Mouse (Mus musculus) hindbrain, embryonic 14.5 days (tissue): ENCODE measurements around the gene Psen2. TPM values are rescaled to one million over a fixed set of nuclear protein-coding genes. Genes with fewer than 3 reads are reported as not detected.
A peak's percentile ranks its signal among the peaks of the same experiment; 100 is the strongest.

ENCODE experiments used
- ATAC-seq: fragments of 200-750 bp; cut with Nextera tagmentation; 2 replicates; pipeline ENCODE4 v1.8.0; 2017; ENCODE audit warnings: moderate number of reproducible peaks, mild to moderate bottlenecking, moderate TSS enrichment, moderate library complexity; ENCODE audit not compliant: low FRiP score
- DNase-seq: peaks from one replicate; pipeline ENCODE4 v3.0.0-alpha.2; 2015; ENCODE audit warnings: low spot score
- H3K27ac ChIP-seq: fragments of 300-500 bp; sonication (generic); 2 replicates; pipeline ENCODE4 v1.5.1; 2014; ENCODE audit warnings: mild to moderate bottlenecking, moderate library complexity
- H3K27me3 ChIP-seq: fragments of 300-500 bp; sonication (generic); 2 replicates; pipeline ENCODE4 v1.6.1; 2014; ENCODE audit warnings: mild to moderate bottlenecking, low read length, mixed read lengths; ENCODE audit not compliant: control insufficient read depth, insufficient read depth
- H3K36me3 ChIP-seq: fragments of 300-500 bp; sonication (generic); replicated peaks from 2 replicates; pipeline ENCODE4 v1.6.1; 2014; ENCODE audit not compliant: control insufficient read depth, insufficient read depth
- H3K4me1 ChIP-seq: fragments of 300-500 bp; sonication (generic); replicated peaks from 2 replicates; pipeline ENCODE4 v1.6.1; 2014; ENCODE audit warnings: antibody characterized with exemption, low read length, mixed read lengths; ENCODE audit not compliant: control insufficient read depth, insufficient read depth
- H3K4me2 ChIP-seq: fragments of 300-500 bp; sonication (generic); replicated peaks from 2 replicates; pipeline ENCODE4 v1.6.1; 2014; ENCODE audit warnings: mild to moderate bottlenecking, moderate library complexity
- H3K4me3 ChIP-seq: fragments of 300-500 bp; sonication (generic); replicated peaks from 2 replicates; pipeline ENCODE4 v1.5.1; 2014; ENCODE audit warnings: mild to moderate bottlenecking, low read length
- H3K9ac ChIP-seq: fragments of 300-500 bp; sonication (generic); 2 replicates; pipeline ENCODE4 v1.6.1; 2014
- H3K9me3 ChIP-seq: fragments of 300-500 bp; sonication (generic); 2 replicates; pipeline ENCODE4 v1.6.1; 2016; ENCODE audit warnings: low read length; ENCODE audit not compliant: control insufficient read depth
- WGBS: fragments of 180-500 bp; shearing (Covaris S2); extraction: QIAGEN DNeasy Blood & Tissue Kit; methylation state at CpG from one replicate; pipeline ENCODE4 v1.1.7; 2014; 5-methylcytosine and 5-hydroxymethylcytosine counted together
- polyA plus RNA-seq: library from polyadenylated mRNA; unstranded; fragments of >200 nt; fragmentation: Nextera tagmentation; extraction: Ambion mirVana; gene quantifications from 2 replicates; pipeline ENCODE4 v1.2.1, GENCODE M21; 2014

The Psen2 gene
- polyA plus RNA-seq, 1 experiment from 2014 or later: 16.5 TPM

DNA sequence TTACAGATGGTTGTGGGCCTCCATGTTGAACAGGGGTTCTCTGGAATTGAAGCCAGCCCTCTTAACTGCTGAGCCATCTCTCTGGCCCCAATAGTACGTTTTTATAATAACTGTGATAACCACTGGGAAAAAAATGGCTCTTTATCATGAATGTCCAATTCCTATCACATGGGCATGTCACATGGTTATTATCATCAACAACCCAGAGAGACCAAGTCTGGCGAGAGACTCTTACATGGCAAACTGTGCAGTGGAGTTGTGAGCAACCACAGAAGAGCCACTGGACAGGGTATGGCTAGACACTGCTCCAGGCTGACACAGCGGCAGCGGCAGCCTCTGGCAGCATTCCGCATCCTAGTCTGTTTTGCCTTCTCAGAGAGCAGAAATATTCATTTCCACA is 8.9 kb downstream of the Psen2 start:
- H3K9me3 ChIP-seq: no peaks in the 10 kb centered on the region
- DNase-seq (no peak), ATAC-seq (no peak)
- no peak overlapping the region for H3K27ac ChIP-seq
- WGBS: 91% methylated on average over 5 of the region's 5 CpGs
- H3K9ac ChIP-seq: no peak overlapping the region
- 0 out of 2 replicates have a peak, but pooled peaks cover 4% of the 10 kb centered on the region for H3K27me3 ChIP-seq
- H3K36me3 ChIP-seq: no peaks in the 10 kb centered on the region
- H3K4me1 ChIP-seq: peaks cover 21% of the 10 kb centered on the region
- H3K4me3 ChIP-seq: no peak overlapping the region
- H3K4me2 ChIP-seq: no peak overlapping the region; the same call in 1 of the 2 replicates

DNA sequence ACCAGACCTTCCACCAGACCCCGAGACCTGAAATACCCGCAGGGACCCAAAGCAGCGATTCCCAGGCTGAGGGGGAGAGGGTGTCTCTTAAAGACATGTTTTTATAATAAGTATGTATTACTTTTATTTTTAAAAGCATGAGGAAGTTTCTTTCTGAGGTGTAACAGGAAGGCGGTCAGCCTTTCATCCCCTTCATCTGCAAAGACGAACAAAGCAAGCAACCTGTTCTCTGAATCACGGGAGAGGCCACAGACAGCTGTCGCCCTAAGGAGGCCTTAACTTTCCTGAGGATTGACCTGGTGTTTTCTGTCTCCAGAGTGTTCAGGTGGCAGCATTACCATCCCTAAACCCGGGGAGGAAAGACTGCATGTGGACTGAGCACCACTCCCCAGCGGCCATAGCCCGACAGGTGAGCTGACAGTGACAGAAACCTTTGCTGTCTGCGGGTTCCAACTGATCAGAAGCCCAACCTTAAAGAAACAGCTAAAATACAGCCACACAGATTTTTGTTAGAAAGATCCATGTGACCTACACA is 10.5 kb downstream of the Psen2 start:
- WGBS: 86% methylated on average over 11 of the region's 11 CpGs
- H3K27me3 ChIP-seq: 0 out of 2 replicates have a peak, but pooled peaks cover 4% of the 10 kb centered on the region
- H3K9me3 ChIP-seq: no peaks in the 10 kb centered on the region
- ATAC-seq (no peak), DNase-seq (no peak)
- no peaks in the 10 kb centered on the region for H3K36me3 ChIP-seq
- H3K4me1 ChIP-seq: peaks cover 21% of the 10 kb centered on the region
- no peak overlapping the region for H3K9ac ChIP-seq
- no peak overlapping the region for H3K4me2 ChIP-seq
- H3K4me3 ChIP-seq: no peak overlapping the region
- H3K27ac ChIP-seq: no peak overlapping the region

DNA sequence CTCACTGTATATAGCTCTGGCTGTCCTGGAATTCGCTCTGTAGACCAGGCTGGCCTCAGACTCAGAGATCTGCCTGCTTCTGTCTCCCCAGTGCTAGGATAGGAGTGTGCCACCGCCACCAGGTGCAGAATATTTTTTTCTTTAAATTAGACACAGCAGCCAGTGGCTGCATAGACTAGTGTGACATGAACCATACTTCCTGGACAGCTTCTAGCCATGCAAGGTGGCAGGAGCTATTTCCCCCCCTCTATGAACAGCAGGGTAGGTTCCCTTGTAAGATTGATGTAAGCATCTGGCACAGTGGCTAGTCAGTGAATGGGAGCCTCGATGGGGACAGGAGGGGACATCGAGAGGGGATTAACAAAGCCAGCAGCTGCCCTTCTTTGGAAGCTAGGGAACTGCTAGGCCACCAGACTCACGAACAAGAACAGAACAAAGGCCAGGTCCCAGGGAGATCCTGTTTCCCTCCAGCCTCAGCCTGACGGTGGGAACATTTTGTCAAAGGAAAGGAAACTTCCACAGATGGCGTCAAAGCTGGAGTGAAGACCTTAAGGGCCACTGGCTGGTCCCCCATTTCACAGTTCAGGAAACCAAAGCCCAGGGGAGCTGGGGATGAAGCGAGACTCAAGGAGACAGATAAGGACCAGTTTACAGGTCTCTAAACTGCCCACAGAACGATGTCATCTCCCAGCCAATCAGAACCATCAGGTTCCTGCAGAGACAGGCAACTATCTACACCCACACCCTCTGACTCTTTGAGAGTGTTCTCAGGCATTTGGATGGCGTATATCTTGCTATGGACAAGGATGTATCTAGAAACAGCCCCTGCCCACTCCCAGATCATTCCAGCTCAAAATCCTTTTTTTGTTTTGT is 11.8 kb downstream of the Psen2 start:
- ATAC-seq (no peak), DNase-seq (no peak)
- Histone ChIP-seq H3K27ac (no peak overlapping the region), H3K4me1 (peaks cover 21% of the 10 kb centered on the region), H3K4me2 (no peak overlapping the region), H3K9ac (no peak overlapping the region), H3K4me3 (no peak overlapping the region), H3K36me3 (no peaks in the 10 kb centered on the region), H3K9me3 (no peaks in the 10 kb centered on the region), H3K27me3 (0 out of 2 replicates have a peak, but pooled peaks cover 4% of the 10 kb centered on the region)
- WGBS: 45% methylated on average over 10 of the region's 10 CpGs

DNA sequence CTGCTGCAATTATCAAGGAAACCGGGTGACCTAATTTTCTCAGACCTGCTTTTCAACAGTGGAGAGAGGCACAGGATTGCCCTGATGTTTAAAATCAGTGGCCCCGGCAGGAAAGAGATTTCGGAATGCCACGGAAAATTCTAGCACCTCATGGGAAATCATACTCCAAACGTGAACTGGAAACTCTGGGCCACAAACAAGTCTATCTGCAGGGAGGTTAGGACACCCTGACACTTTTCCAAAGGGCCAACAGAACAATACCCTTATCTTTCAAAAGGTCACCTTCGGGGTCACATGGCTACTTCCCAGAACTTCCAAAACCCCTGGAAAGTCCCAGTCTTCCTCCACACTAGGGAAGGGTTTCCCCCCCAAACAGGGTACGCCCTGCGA is 12.8 kb downstream of the Psen2 start:
- peaks cover 18% of the 10 kb centered on the region for H3K4me1 ChIP-seq
- ATAC-seq: no peak
- H3K4me2 ChIP-seq: peak overlapping the region; percentile 25
- no peak overlapping the region for H3K9ac ChIP-seq
- H3K27me3 ChIP-seq: 0 out of 2 replicates have a peak, but pooled peaks cover 4% of the 10 kb centered on the region
- H3K9me3 ChIP-seq: no peaks in the 10 kb centered on the region
- H3K27ac ChIP-seq: no peak overlapping the region
- no peak for DNase-seq
- H3K36me3 ChIP-seq: no peaks in the 10 kb centered on the region
- H3K4me3 ChIP-seq: no peak overlapping the region
- 63% methylated on average over 8 of the region's 8 CpGs for WGBS

DNA sequence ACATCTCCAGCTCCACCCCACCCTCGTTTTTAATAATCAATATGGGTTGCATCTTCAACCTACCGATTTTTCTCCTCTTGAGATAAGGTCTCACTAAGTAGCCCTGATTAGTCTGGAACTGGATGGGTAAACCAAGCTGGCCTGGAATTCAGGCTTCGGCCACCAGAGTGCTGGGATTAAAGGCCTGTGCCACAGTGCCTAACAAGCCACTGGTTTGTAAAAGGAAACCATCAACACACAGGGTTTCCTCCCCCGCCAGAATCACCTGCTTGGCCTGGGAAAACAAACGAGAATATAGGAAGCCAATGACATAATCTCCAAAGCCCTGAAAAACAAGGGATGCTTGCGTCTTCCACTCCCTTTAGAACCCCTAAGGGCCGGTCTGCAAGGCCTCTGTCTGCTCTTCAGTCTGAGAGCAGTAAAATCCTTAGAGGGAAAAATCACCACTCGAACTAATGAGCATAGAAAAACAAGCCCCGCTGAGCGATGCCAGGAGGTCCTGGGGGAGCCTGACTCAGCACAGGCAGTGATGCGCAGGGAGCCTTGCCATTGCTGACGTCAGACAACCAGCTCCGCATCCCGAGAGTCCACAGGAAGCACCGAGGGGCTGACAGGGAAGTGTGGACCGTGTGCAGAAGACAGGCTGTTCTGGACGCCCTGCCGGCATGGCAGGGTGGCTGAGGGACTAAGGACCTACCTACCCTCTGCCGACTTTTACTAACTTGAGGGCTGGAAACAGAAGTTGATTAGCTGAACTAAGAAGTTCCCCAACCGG is 13.4 kb downstream of the Psen2 start:
- Histone ChIP-seq H3K27me3 (0 out of 2 replicates have a peak, but pooled peaks cover 4% of the 10 kb centered on the region), H3K27ac (peak overlapping the region; percentile 41; the same call in 1 of the 2 replicates), H3K4me1 (peaks cover 12% of the 10 kb centered on the region), H3K36me3 (no peaks in the 10 kb centered on the region), H3K4me3 (no peak overlapping the region), H3K9me3 (no peaks in the 10 kb centered on the region), H3K9ac (no peak overlapping the region), H3K4me2 (peak overlapping the region; percentile 25)
- 19% methylated on average over 20 of the region's 20 CpGs for WGBS
- ATAC-seq (peak; percentile 57; the same call in 1 of the 2 replicates), DNase-seq (peak; percentile 64)

DNA sequence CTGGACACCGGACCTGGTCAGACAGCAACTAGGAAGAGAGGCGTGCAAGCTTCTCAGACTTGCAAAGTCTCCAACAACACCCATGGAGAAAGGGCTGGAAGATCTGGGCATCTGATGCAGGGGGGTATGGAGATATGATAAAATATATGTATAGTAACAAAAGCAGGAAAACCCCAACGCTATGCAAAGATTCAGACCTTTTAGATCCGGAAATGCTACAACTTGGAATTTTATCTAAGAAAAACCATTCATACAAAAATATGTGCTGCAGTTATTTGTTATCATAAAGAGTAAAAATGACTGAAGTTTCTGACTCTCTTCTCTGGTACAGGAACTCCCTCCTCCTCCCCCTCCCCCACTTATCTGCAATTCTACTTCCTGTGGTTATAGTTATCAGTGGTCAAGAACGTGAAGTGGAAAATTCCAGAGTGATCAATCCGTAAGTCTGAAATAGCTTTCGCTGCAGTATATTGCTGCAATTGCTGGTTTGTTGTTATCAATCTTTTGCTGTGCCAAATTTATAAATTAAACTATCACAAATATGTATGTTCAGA is 14.6 kb downstream of the Psen2 start:
- 89% methylated on average over 7 of the region's 7 CpGs for WGBS
- Histone ChIP-seq H3K27me3 (no peaks in the 10 kb centered on the region), H3K36me3 (no peaks in the 10 kb centered on the region), H3K4me1 (peaks cover 10% of the 10 kb centered on the region; the same call in 1 of the 2 replicates), H3K4me2 (no peak overlapping the region), H3K9ac (no peak overlapping the region), H3K9me3 (no peaks in the 10 kb centered on the region), H3K4me3 (no peak overlapping the region), H3K27ac (no peak overlapping the region)
- no peak for ATAC-seq
- no peak for DNase-seq

DNA sequence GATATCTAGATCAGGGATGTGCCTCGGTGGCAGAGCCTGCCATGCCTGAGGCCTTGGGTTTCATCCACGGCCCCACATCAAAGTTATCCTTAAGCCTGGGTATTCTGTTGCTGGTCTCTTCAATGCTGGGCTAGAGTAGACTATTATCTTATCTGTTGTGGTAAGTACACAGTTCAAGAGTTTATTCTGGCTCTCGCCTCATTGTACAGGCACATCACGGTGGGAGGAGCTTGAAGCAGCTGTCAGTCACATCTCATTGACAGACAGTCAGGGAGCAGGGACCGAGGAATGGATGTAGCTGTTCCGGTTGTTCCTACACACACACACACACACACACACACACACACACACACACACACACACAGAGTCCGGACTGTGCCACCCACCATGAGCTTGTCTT is 15.3 kb downstream of the Psen2 start:
- Histone ChIP-seq H3K4me3 (no peak overlapping the region), H3K27ac (no peak overlapping the region), H3K9me3 (no peaks in the 10 kb centered on the region), H3K36me3 (no peaks in the 10 kb centered on the region), H3K27me3 (no peaks in the 10 kb centered on the region), H3K4me1 (peaks cover 10% of the 10 kb centered on the region; the same call in 1 of the 2 replicates), H3K4me2 (no peak overlapping the region), H3K9ac (no peak overlapping the region)
- DNase-seq: no peak
- WGBS: 77% methylated on average over 7 of the region's 7 CpGs
- no peak for ATAC-seq

DNA sequence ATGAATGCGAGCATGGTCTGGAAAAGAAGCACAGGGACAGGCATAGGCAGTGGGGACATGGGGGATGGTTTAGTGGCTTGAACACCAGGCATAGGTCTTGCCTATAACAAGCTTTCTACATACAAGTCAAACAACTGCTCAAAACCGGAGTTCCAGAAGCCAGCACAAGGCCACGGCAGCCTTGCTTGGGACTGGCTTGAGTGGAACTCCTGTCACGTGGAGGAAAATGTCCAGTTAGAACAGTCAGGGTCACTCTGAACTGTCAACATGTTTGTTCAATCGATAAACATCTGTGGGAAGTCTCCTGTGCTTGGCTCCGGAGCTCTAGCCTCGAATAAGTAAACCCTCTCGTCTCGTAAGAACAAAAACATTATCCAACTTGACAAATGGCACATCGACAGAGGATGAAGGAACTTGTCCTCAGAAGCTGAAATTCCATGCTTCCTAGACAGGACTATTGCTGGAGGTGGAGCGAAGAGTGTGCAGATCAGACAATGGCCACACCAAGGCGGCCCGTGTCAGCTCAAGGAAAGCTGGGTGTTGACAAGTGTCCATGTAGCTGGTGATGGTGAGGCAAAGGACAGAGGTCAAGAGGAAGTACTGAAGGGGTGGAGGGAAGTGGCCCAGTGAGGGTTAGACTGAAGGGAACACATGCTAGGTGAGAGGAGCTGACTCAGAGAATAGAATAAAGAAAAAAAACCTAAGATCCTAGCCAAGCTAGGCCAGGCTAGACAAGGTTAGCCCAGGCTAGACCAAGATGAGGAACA is 17.3 kb downstream of the Psen2 start:
- no peaks in the 10 kb centered on the region for H3K27me3 ChIP-seq
- no peak overlapping the region for H3K4me3 ChIP-seq
- peaks cover 10% of the 10 kb centered on the region; the same call in 1 of the 2 replicates for H3K4me1 ChIP-seq
- WGBS: 88% methylated on average over 13 of the region's 13 CpGs
- H3K9ac ChIP-seq: no peak overlapping the region
- H3K4me2 ChIP-seq: no peak overlapping the region
- no peaks in the 10 kb centered on the region for H3K9me3 ChIP-seq
- ATAC-seq: no peak
- DNase-seq: no peak
- H3K36me3 ChIP-seq: no peaks in the 10 kb centered on the region
- H3K27ac ChIP-seq: no peak overlapping the region
